Mouse (Mus musculus) right cerebral cortex, postnatal 14 days (tissue): ENCODE results near the gene Usp30.

Experiments used
- DNase-seq: peaks from one replicate; pipeline ENCODE4 v3.0.0; 2022

Gene Usp30

GRCm38 (mm10) chr5:114067543-114067942 lies 2.3 kb downstream of the Usp30 start:
- no peak for DNase-seq

GRCm38 (mm10) chr5:114067982-114068381 lies 2.7 kb downstream of the Usp30 start:
- DNase-seq, result no peak

GRCm38 (mm10) chr5:114070858-114071257 lies 5.6 kb downstream of the Usp30 start:
- no peak for DNase-seq

- no peak for DNase-seq
Measured at GRCm38 (mm10) chr5:114072262-114072661, 7.0 kb downstream of the Usp30 start.

GRCm38 (mm10) chr5:114077009-114077408 lies 11.7 kb downstream of the Usp30 start:
- no peak for DNase-seq

- DNase-seq, result no peak
Measured at GRCm38 (mm10) chr5:114085501-114085900, 20.2 kb downstream of the Usp30 start.

GRCm38 (mm10) chr5:114087875-114088480 lies 22.7 kb downstream of the Usp30 start:
- DNase-seq, result peak; percentile 26

GRCm38 (mm10) chr5:114090421-114091013 lies 25.3 kb downstream of the Usp30 start:
- DNase-seq, result no peak

GRCm38 (mm10) chr5:114091057-114091807 lies 26.0 kb downstream of the Usp30 start, which contains the start of gene Svop:
TSS of gene Svop (minus strand) at chr5:114091570.
- peak; percentile 78 for DNase-seq

- peak; percentile 92 for DNase-seq
Measured at GRCm38 (mm10) chr5:114099709-114100389, 34.6 kb downstream of the Usp30 start.

GRCm38 (mm10) chr5:114100390-114101099 lies 35.3 kb downstream of the Usp30 start:
- DNase-seq, result no peak

GRCm38 (mm10) chr5:114101873-114102272 lies 36.6 kb downstream of the Usp30 start:
- DNase-seq, result no peak

GRCm38 (mm10) chr5:114102807-114103206 lies 37.5 kb downstream of the Usp30 start:
- DNase-seq, result no peak

GRCm38 (mm10) chr5:114106391-114106935 lies 41.2 kb downstream of the Usp30 start:
- no peak for DNase-seq

- DNase-seq, result no peak
Measured at GRCm38 (mm10) chr5:114113334-114113733, 48.1 kb downstream of the Usp30 start.

GRCm38 (mm10) chr5:114115030-114115429 lies 49.8 kb downstream of the Usp30 start:
- no peak for DNase-seq

GRCm38 (mm10) chr5:114116586-114116985 lies 51.3 kb downstream of the Usp30 start:
- no peak for DNase-seq

GRCm38 (mm10) chr5:114119806-114120205 lies 54.5 kb downstream of the Usp30 start:
- no peak for DNase-seq

- no peak for DNase-seq
Measured at GRCm38 (mm10) chr5:114126008-114126407, 60.7 kb downstream of the Usp30 start.

- no peak for DNase-seq
Measured at GRCm38 (mm10) chr5:114126499-114127244, 61.4 kb downstream of the Usp30 start.
